Mouse (Mus musculus) testis, adult 2 months (tissue): ENCODE measurements at regions not wholly inside any gene's neighbourhood (a gene's known extent, or its start where the extent isn't known, plus 50 kb on each side); places are given as distances from the start of the nearest gene placed in this dataset.

Experiments
- CTCF ChIP-seq: fragments of 200-500 bp; IDR thresholded peaks from 2 replicates; pipeline ENCODE4 v1.5.1; 2012; ENCODE audit warnings: low read depth, mild to moderate bottlenecking, inconsistent platforms, low read length, moderate library complexity; ENCODE audit not compliant: control insufficient read depth, insufficient read depth, insufficient replicate concordance
- POLR2A ChIP-seq: fragments of 200-500 bp; IDR thresholded peaks from 2 replicates; pipeline ENCODE4 v1.6.1; 2012; ENCODE audit warnings: low read depth, mild to moderate bottlenecking, inconsistent platforms, low read length, moderate library complexity; ENCODE audit not compliant: control insufficient read depth

DNA sequence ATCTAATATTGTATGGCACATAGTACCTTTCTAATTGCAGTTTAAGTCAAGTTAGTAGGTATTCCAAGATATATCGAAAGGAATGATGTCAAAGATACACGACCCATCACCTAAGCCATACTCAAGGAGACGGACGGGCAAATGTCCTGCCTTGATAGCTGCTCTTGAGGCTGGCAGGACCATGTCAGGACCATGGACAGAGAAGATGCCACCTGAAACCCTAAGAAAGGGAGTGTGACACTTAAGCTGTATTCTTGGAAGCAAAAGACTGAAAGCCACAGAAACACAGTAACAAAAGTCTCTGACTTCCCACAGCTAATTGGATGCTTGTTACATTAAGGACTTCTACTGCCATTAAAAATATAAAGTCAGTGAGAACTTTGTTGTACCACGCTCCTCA is 326.7 kb upstream of the Onecut1 start:
- no peak for TF ChIP-seq CTCF
- no peak for TF ChIP-seq POLR2A
